Mouse (Mus musculus): ENCODE measurements around the gene Hs6st3.

GRCm38 (mm10) chr14:119257072-119257471, 118.9 kb downstream of the Hs6st3 start:
- TF ChIP-seq CTCF (IDR thresholded peaks at IDR 0.05; ENCODE audit: low read depth) (no peak), EP300 (optimal IDR thresholded peaks at IDR 0.05) (no peak)
